Mouse (Mus musculus) lung, adult 2 months (tissue): ENCODE measurements around the gene Adamts5. TPM values are rescaled to one million over a fixed set of nuclear protein-coding genes. Genes with fewer than 3 reads are reported as not detected.

Source experiments
- DNase-seq: peaks from one replicate; pipeline ENCODE4 v3.0.0; 2022
- H3K4me1 ChIP-seq: fragments of 200-500 bp; 2 replicates; pipeline ENCODE4 v1.6.1; 2011; ENCODE audit warnings: low read length; ENCODE audit not compliant: control insufficient read depth, insufficient read depth
- H3K4me3 ChIP-seq: fragments of 200-500 bp; replicated peaks from 2 replicates; pipeline ENCODE3; 2011; ENCODE audit warnings: low read depth, mild to moderate bottlenecking, control low read depth, low read length; ENCODE audit errors: extremely low read depth
- CTCF ChIP-seq: fragments of 200-500 bp; IDR thresholded peaks from 2 replicates; pipeline ENCODE4 v1.5.1; 2011; ENCODE audit warnings: mild to moderate bottlenecking, low read length, control low read depth; ENCODE audit not compliant: insufficient read depth
- POLR2A ChIP-seq: fragments of 200-500 bp; IDR thresholded peaks from 2 replicates; pipeline ENCODE4 v1.6.1; 2011; ENCODE audit warnings: low read depth, mild to moderate bottlenecking, control low read depth, low read length, borderline replicate concordance; ENCODE audit errors: extremely low read depth
- WGBS: fragments of 180-500 bp; shearing (Covaris S2); methylation state at CpG from one replicate; pipeline ENCODE4 v1.1.7; 2018; 5-methylcytosine and 5-hydroxymethylcytosine counted together
- polyA plus RNA-seq: library from polyadenylated mRNA; depleted of rRNA; stranded (reverse); fragments of >200 nt; gene quantifications from 2 replicates; pipeline ENCODE4 v1.2.3, GENCODE M21; 2012

Adamts5 gene
- polyA plus RNA-seq, 1 experiment: 3.1 TPM

DNA sequence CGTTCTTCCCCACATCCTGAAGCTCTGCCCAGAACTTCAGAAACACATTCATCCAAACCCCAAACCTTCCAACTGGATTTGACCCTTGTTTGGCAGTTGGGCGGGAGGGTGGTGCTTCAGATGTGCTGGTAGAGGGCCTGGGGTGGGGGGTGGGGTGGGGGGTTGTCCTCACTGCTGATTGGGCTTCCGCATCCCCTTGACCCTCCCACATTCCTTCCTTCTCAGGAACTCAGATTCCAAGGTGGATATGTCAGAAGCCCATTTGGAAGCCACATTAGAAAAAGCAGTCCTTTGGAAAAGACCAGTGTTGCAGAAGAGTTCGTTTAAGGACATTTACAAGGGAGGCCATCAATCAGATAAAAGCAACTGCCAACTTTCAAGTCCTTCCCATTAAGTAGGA, 3.2 kb downstream of the Adamts5 start:
- H3K4me3 ChIP-seq: no peak overlapping the region
- TF ChIP-seq POLR2A (no peak), CTCF (no peak)
- WGBS: 43% methylated on average over 4 of the region's 4 CpGs
- no peak for DNase-seq
- no peaks in the 10 kb centered on the region; the same call in 1 of the 2 replicates for H3K4me1 ChIP-seq

DNA sequence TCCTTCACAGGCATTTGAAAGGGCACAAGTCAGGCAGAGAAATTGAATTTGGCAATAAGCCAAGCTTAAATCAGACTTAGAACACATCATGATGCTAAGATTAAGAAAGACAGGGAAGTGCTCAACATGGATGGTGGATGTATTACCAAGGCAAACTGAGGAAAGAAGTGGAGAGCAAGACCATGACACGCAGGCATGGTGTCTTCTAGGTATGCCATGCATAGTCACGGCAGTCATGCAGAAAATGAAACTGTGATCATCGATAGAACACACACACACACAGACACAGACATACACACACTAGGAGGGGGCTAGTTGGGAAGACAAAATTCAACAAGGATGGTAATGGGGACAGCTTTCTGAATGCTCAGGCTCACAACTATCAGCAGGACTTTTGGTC, 3.8 kb downstream of the Adamts5 start:
- DNase-seq: no peak
- no peak for TF ChIP-seq CTCF
- TF ChIP-seq POLR2A: no peak
- H3K4me3 ChIP-seq: no peak overlapping the region
- WGBS: 83% methylated on average over 3 of the region's 3 CpGs
- H3K4me1 ChIP-seq: no peaks in the 10 kb centered on the region; the same call in 1 of the 2 replicates

DNA sequence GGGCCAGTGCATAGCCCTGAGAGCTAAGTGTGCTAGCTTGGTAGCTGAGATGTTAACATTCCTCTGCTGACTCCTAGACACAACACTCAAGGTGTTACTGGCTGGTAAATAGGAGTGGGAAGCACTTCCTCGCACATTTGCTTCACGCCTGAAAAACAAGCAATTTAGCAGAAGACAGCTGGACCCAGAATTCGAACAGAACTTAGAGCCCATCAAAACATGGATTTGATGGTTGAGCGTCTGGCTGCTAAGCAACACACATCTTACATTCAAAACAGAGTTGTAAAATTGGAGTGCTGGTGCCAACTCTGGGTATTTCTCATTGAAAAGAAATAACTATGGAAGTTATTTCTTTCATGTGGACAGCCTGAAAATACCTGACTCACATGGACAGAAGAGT, 5.7 kb downstream of the Adamts5 start:
- H3K4me3 ChIP-seq: no peak overlapping the region
- DNase-seq: no peak
- no peaks in the 10 kb centered on the region; the same call in 1 of the 2 replicates for H3K4me1 ChIP-seq
- 68% methylated on average over 4 of the region's 4 CpGs for WGBS
- no peak for TF ChIP-seq POLR2A
- TF ChIP-seq CTCF: no peak

DNA sequence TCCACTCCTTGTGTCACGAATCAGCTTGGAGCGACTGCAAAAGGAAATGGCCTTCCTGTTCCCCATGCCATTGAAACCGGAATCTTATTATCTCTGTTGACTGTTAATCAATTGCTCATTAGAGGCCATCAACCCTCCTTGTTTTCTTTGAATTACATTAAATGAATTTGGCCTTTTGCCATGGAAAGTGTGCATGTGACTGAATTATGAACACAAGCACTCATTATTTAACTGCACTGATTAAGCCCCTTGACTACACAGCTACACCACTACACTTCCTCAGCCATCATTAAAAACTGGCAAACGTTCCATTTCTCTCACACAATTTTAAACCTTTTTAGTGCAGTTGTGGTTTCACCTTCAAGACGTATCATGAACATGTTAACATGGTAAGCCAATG, 11.8 kb downstream of the Adamts5 start:
- H3K4me1 ChIP-seq: no peaks in the 10 kb centered on the region
- 49% methylated on average over 5 of the region's 5 CpGs for whole genome bisulfite sequencing
- DNase-seq: no peak
- TF ChIP-seq CTCF (no peak), POLR2A (no peak)
- H3K4me3 ChIP-seq: no peak overlapping the region

DNA sequence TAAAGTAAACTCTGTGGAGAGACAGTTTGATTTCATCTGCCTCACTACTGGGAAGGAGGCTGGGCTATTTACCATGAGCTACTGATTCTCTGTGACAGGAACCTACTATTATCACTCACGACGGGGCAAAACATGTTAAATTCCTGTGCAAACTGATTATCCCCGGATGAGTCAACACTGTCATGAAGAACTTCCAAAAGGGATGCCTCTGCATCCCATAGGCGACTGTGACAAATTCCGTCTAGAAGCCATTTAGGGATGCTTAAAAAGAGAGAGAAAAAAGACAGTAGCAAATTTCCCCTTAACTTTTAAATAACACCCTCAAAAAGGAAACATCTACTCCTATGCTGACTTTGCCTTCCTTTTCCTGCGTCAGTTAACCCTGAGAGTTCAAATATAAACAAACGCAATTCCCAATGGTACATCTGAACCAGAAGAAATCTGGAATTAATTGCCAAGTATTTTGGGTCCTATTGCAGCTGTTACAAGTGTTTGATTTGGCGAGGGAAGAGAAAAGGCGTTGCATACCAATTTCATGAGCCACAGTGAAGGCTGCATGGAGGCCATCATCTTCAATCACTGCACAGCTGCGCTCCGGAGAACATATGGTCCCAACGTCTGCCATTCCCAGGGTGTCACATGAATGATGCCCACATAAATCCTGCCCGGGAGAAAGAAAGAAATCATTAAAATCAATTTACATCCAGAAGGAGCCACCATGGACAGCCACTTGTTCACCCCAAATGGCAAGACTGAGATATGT, 14.2 kb downstream of the Adamts5 start:
- WGBS: 58% methylated on average over 13 of the region's 13 CpGs
- no peak for DNase-seq
- Histone ChIP-seq H3K4me1 (no peaks in the 10 kb centered on the region), H3K4me3 (no peak overlapping the region)
- no peak for TF ChIP-seq CTCF
- no peak for TF ChIP-seq POLR2A

DNA sequence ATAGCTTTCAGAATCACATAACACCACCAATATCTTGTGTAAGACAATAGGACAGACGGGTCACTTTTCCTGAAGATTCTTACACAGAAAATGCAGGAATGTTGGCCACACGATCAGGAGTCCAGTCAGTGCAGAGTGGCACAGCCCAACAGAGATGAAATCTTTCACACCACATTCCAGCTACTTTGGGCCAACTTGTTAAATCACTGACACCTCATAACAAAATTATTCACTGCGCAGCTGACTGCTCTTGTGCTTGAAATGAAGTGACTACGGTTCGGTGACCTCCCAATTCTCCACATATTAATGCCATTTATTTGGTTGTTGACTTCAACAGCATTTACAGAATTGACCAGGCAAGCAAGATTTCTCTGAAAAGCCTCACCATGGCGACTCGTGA, 22.6 kb downstream of the Adamts5 start:
- Histone ChIP-seq H3K4me1 (no peaks in the 10 kb centered on the region), H3K4me3 (no peak overlapping the region)
- DNase-seq: no peak
- no peak for TF ChIP-seq POLR2A
- no peak for TF ChIP-seq CTCF
- WGBS: 79% methylated on average over 7 of the region's 7 CpGs

DNA sequence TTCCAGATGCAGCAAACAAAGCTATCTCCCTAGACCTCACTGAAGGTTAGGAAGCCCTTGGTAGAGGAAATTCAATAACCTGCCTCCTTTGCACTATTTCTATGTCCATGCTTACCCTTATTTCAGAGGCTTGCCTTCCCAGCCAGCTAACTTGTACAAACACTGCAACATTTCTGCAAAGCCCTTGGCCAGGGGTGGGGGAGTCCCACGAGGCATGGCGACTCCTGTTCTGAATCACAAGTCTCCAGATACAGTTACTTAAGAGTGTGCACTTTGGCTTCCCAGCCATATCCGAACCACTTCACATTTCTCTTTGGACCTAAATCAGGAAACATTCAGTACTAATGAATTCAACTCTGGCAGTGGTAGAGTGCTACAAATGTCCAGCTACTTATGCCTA, 27.5 kb downstream of the Adamts5 start:
- no peak for TF ChIP-seq POLR2A
- TF ChIP-seq CTCF: no peak
- no peaks in the 10 kb centered on the region for H3K4me1 ChIP-seq
- no peak for DNase-seq
- 65% methylated on average over 3 of the region's 3 CpGs for WGBS
- H3K4me3 ChIP-seq: no peak overlapping the region

DNA sequence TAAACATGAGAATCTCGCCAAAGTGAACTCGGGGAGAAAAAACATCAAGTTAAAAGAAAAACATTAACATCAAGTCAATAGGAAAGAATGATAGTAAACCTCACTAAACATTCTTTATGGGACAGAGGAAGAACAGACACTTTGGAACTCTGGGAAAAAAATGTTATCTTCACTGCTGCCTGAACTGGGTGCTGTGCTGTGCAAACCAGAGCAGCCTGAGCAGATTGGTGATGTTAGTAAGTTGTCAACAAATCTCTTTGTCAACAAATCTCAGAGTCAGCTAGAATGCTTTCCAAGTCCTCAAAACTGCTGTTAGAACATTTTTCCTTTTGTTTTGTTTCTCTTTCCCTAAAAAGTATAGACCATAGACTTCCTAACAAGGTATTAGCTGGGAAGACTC, 29.7 kb downstream of the Adamts5 start:
- WGBS: 53% methylated on average over 2 of the region's 2 CpGs
- no peak for DNase-seq
- no peak for TF ChIP-seq CTCF
- TF ChIP-seq POLR2A: no peak
- Histone ChIP-seq H3K4me1 (no peaks in the 10 kb centered on the region), H3K4me3 (no peak overlapping the region)

DNA sequence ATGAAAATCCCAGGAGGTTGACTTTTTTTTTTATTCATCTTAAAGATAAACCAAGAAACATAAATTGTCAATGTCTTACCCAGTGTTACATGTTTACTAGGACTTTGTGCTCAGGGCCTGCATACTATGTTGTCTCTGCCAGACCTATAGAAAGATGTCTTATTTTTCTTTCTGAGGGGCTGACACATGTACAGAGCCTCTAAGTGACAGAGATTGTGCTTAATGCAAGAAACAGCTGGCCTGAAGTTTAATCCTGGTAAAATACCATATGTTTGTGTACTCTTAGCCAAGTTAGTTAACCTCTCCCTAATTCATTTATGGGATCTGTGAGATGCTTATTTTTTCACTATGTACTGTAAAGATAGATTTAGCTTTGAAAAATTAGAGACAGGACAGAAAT, 30.4 kb downstream of the Adamts5 start:
- TF ChIP-seq POLR2A: no peak
- no peak for TF ChIP-seq CTCF
- H3K4me1 ChIP-seq: no peaks in the 10 kb centered on the region
- H3K4me3 ChIP-seq: no peak overlapping the region
- DNase-seq: no peak

DNA sequence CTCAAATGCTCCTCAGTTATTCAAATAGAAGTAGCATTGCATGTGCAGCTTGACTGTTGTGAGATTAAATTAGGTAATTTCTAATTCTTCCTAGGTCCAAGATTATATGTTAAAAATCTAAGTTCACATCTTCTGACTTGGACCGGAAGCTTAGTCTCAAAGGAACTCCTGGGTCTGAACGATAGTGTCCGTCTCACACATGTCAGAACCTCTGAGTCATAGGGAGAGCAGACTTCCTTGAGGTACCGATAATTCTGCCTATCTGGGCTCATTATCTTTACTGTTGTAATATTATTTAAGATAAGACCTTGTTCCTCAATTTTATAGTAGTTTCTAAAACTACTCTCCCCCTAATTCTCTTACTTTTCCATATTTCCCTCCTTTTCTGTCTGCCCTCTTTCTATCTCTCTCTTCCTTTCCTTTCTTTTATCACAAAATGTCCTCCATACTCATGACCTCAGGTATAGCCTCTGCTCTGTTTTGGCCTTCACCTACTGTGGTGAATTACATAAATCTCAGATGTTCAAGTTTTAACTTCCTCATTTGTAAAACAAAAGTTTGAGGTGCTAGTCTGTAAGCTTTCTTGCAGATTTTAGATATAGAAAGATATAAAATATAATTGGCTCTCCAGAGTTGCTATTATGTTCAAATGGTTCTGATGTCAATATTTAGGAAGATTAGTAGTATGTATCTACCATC, 36.8 kb downstream of the Adamts5 start:
- H3K4me1 ChIP-seq: no peaks in the 10 kb centered on the region
- no peak for TF ChIP-seq CTCF
- TF ChIP-seq POLR2A: no peak
- DNase-seq: no peak
- WGBS: 80% methylated on average over 4 of the region's 4 CpGs
- H3K4me3 ChIP-seq: no peak overlapping the region
